Mouse (Mus musculus) left cerebral cortex, postnatal 36 days (tissue): Measurements from ENCODE around the gene Lhfp. TPM values are rescaled to one million over a fixed set of nuclear protein-coding genes. Genes with fewer than 3 reads are reported as not detected.
"Not testable (repeated sequence)": the region's sequence is repeated elsewhere in the genome, so short reads cannot be mapped to it uniquely, and the experiment has no call there.

ENCODE experiments used
- DNase-seq, 2 experiments: peaks; one replicate each; pipeline ENCODE4 v3.0.0; 2021 to 2022; ENCODE audit warnings: low spot score in 2 of 2, mixed read lengths in 1 of 2
- intact Hi-C: fragments of 180-260 bp; cut with DNase I; formaldehyde crosslinking; loops from one replicate; pipeline ENCODE4 v1.15.1; 2025
- total RNA-seq, 2 experiments: library from RNA; stranded (reverse); gene quantifications; 2 replicates each; pipeline ENCODE4 v1.2.3; 2021

The Lhfp gene
- total RNA-seq, 2 experiments from 2014 or later, result 29.8 to 35.1 TPM

GRCm38 (mm10) chr3:53083717-53084116, 42.4 kb downstream of the Lhfp start:
- no peak for DNase-seq

GRCm38 (mm10) chr3:53084806-53085205, 43.5 kb downstream of the Lhfp start:
- DNase-seq, result no peak
- intact Hi-C loops, result no loop called here

More at GRCm38 (mm10) chr3:53083717-53084116, 42.4 kb downstream of the Lhfp start:
- intact Hi-C loops, result no loop called here

- intact Hi-C loops, result no loop called here
- no peak for DNase-seq
Observed at GRCm38 (mm10) chr3:53086481-53087155, 45.3 kb downstream of the Lhfp start.

GRCm38 (mm10) chr3:53087156-53087805, 46.0 kb downstream of the Lhfp start:
- intact Hi-C loops, result no loop called here
- no peak for DNase-seq

- no peak for DNase-seq
- intact Hi-C loops, result no loop called here
Observed at GRCm38 (mm10) chr3:53089921-53090320, 48.6 kb downstream of the Lhfp start.

GRCm38 (mm10) chr3:53100210-53100609, 58.9 kb downstream of the Lhfp start:
- intact Hi-C loops, result no loop called here
- no peak for DNase-seq

- intact Hi-C loops, result no loop called here
- no peak for DNase-seq
Observed at GRCm38 (mm10) chr3:53100803-53101202, 59.5 kb downstream of the Lhfp start.

GRCm38 (mm10) chr3:53101711-53102110, 60.4 kb downstream of the Lhfp start:
- no peak for DNase-seq
- intact Hi-C loops, result no loop called here

GRCm38 (mm10) chr3:53102131-53102756, 60.9 kb downstream of the Lhfp start:
- intact Hi-C loops, result no loop called here

GRCm38 (mm10) chr3:53102757-53103153, 61.4 kb downstream of the Lhfp start:
- DNase-seq, result no peak
- intact Hi-C loops, result no loop called here

More at GRCm38 (mm10) chr3:53102131-53102756, 60.9 kb downstream of the Lhfp start:
- DNase-seq, result no peak

- intact Hi-C loops, result no loop called here
- no peak for DNase-seq
Observed at GRCm38 (mm10) chr3:53108594-53109373, 67.5 kb downstream of the Lhfp start.

GRCm38 (mm10) chr3:53109879-53110278, 68.6 kb downstream of the Lhfp start:
- intact Hi-C loops, result no loop called here
- DNase-seq, result no peak

- intact Hi-C loops, result no loop called here
- no peak for DNase-seq
Observed at GRCm38 (mm10) chr3:53112048-53112447, 70.7 kb downstream of the Lhfp start.

- intact Hi-C loops, DNase-seq: not testable (repeated sequence)
Observed at GRCm38 (mm10) chr3:53118755-53119154, 77.4 kb downstream of the Lhfp start.

- intact Hi-C loops, result no loop called here
- DNase-seq, result no peak
Observed at GRCm38 (mm10) chr3:53119978-53120377, 78.7 kb downstream of the Lhfp start.

- intact Hi-C loops, result no loop called here
- no peak for DNase-seq
Observed at GRCm38 (mm10) chr3:53125495-53125894, 84.2 kb downstream of the Lhfp start.

GRCm38 (mm10) chr3:53138785-53139184, 97.5 kb downstream of the Lhfp start:
- DNase-seq, result no peak
- intact Hi-C loops, result no loop called here

- no peak for DNase-seq
- intact Hi-C loops, result no loop called here
Observed at GRCm38 (mm10) chr3:53139205-53139604, 97.9 kb downstream of the Lhfp start.

- no peak for DNase-seq
- intact Hi-C loops, result no loop called here
Observed at GRCm38 (mm10) chr3:53139642-53140041, 98.3 kb downstream of the Lhfp start.

- no peak for DNase-seq
- intact Hi-C loops, result no loop called here
Observed at GRCm38 (mm10) chr3:53142528-53142927, 101.2 kb downstream of the Lhfp start.
